Mouse (Mus musculus) intestine, embryonic 14.5 days (tissue): ENCODE measurements at regions not wholly inside any gene's neighbourhood (a gene's known extent, or its start where the extent isn't known, plus 50 kb on each side); places are given as distances from the start of the nearest gene placed in this dataset.

ENCODE experiments used
- ATAC-seq: fragments of 200-750 bp; cut with Nextera tagmentation; replicated peaks from 2 replicates; pipeline ENCODE4 v1.8.0; 2017; ENCODE audit warnings: low read depth, moderate number of reproducible peaks, moderate TSS enrichment, moderate library complexity; ENCODE audit not compliant: low FRiP score, low TSS enrichment
- DNase-seq: peaks from one replicate; pipeline ENCODE4 v3.0.0-alpha.2; 2018; ENCODE audit warnings: low spot score
- H3K27ac ChIP-seq: fragments of 300-500 bp; sonication (generic); 2 replicates; pipeline ENCODE4 v1.5.1; 2014; ENCODE audit warnings: low read depth, mild to moderate bottlenecking, control low read depth
- H3K27me3 ChIP-seq: fragments of 300-500 bp; sonication (generic); replicated peaks from 2 replicates; pipeline ENCODE4 v1.6.1; 2014; ENCODE audit warnings: low read length, control low read depth; ENCODE audit not compliant: control insufficient read depth, insufficient read depth
- H3K36me3 ChIP-seq: fragments of 300-500 bp; sonication (generic); 2 replicates; pipeline ENCODE4 v1.6.1; 2014; ENCODE audit warnings: low read length, control low read depth; ENCODE audit not compliant: control insufficient read depth, insufficient read depth
- H3K4me1 ChIP-seq: fragments of 300-500 bp; sonication (generic); replicated peaks from 2 replicates; pipeline ENCODE4 v1.6.1; 2014; ENCODE audit warnings: low read length, control low read depth, mixed read lengths; ENCODE audit not compliant: control insufficient read depth, insufficient read depth
- H3K4me2 ChIP-seq: fragments of 300-500 bp; sonication (generic); 2 replicates; pipeline ENCODE4 v1.6.1; 2014; ENCODE audit warnings: low read length
- H3K4me3 ChIP-seq: fragments of 300-500 bp; sonication (generic); 2 replicates; pipeline ENCODE4 v1.5.1; 2014; ENCODE audit warnings: low read depth, low read length, control low read depth, mixed read lengths
- H3K9ac ChIP-seq: fragments of 300-500 bp; sonication (generic); 2 replicates; pipeline ENCODE4 v1.6.1; 2014; ENCODE audit warnings: mild to moderate bottlenecking, low read length
- H3K9me3 ChIP-seq: fragments of 300-500 bp; sonication (generic); 2 replicates; pipeline ENCODE4 v1.6.1; 2016; ENCODE audit warnings: low read length, control low read depth; ENCODE audit not compliant: control insufficient read depth
- WGBS: fragments of 180-500 bp; shearing (Covaris S2); extraction: QIAGEN DNeasy Blood & Tissue Kit; methylation state at CpG from one replicate; pipeline ENCODE4 v1.1.7; 2014; 5-methylcytosine and 5-hydroxymethylcytosine counted together

DNA sequence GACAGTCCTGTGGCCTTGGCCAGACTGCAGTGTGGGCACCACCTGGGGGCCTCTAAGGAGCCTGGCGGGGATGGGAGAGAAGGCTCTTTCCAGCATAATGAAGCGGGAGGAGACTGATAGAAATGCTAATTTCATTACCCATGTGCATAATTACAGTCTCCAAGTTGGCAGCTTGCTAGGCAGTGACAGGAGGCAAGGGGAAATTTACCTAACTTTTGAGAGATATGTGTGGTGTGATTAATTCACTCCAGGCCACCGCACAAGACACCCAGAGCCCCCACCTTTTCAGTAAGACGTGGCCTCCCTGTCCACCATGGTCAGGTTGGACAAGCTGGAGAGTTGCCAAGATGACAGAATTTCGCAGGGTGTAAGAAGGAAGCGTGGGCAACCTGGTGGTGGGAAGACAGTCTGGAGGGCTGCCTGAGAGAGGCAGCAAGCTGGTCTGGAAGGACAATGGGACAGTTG is 55.8 kb upstream of the Gm26897 start:
- WGBS, result 62% methylated on average over 6 of the region's 6 CpGs

DNA sequence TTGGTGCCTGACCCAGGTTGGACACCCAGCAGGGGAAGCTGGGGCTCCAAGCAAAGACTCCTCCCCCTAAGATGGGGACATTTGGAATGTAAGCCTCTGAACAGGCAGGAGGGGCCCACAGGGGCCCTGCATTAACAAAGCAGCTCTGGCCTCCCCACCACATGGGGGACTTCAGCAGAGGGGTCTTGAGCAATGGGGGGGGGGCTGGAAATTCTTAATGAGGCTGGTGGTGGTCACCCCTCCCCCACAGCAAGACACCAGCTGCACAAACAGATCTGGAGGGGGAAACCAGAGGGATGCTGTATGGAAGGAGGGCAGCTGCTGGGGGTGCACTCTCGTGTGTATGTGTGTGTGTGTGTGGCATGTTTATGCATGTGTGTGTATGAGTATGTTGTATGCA is 55.2 kb upstream of the Gm26897 start:
- no peak overlapping the region for H3K4me2 ChIP-seq
- H3K4me1 ChIP-seq, result peaks cover 23% of the 10 kb centered on the region
- DNase-seq (no peak), ATAC-seq (no peak)
- WGBS, result 23% methylated on average over 1 of the region's 1 CpGs
- no peak overlapping the region for H3K27ac ChIP-seq
- H3K4me3 ChIP-seq, result no peak overlapping the region
- no peaks in the 10 kb centered on the region for H3K27me3 ChIP-seq
- no peak overlapping the region for H3K9ac ChIP-seq
- no peaks in the 10 kb centered on the region for H3K9me3 ChIP-seq
- H3K36me3 ChIP-seq, result no peaks in the 10 kb centered on the region

More for the DNA sequence above, 55.8 kb upstream of the Gm26897 start:
- H3K4me2 ChIP-seq, result no peak overlapping the region
- H3K9me3 ChIP-seq, result no peaks in the 10 kb centered on the region
- no peaks in the 10 kb centered on the region for H3K36me3 ChIP-seq
- no peak overlapping the region for H3K4me3 ChIP-seq
- DNase-seq, result no peak
- no peak overlapping the region for H3K9ac ChIP-seq
- H3K27me3 ChIP-seq, result no peaks in the 10 kb centered on the region
- H3K4me1 ChIP-seq, result peaks cover 23% of the 10 kb centered on the region
- no peak for ATAC-seq
- H3K27ac ChIP-seq, result no peak overlapping the region

GRCm38 (mm10) chr5:111681362-111682028 is 52.2 kb upstream of the Gm26897 start:
- Histone ChIP-seq H3K9me3 (no peaks in the 10 kb centered on the region), H3K27me3 (no peaks in the 10 kb centered on the region), H3K36me3 (no peaks in the 10 kb centered on the region), H3K4me1 (peaks cover 9% of the 10 kb centered on the region; the same call in 1 of the 2 replicates), H3K4me2 (no peak overlapping the region), H3K4me3 (no peak overlapping the region), H3K27ac (no peak overlapping the region), H3K9ac (no peak overlapping the region)
- WGBS, result 54% methylated on average over 7 of the region's 7 CpGs
- no peak for ATAC-seq
- no peak for DNase-seq

DNA sequence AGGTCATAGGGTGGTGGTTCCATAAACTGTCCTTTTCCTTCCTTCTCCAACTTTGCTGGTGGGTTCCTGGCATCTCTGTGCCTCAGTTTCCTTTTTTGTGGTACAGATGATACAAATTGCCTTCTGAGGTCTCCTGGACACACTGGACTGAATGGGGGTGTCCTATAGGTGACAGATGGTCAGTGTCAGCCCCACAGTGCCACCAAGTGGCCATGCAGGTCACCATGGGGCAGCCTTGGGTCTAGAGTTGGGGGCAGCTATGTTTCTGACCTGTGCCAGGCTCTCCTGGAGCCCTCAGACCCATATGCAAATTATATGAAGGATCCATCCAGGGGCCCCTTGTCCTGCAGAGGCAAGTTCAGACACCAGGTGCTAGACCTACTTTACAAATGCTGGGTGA is 50.8 kb upstream of the Gm26897 start:
- no peak overlapping the region for H3K4me2 ChIP-seq
- H3K27ac ChIP-seq, result no peak overlapping the region
- ATAC-seq (no peak), DNase-seq (no peak)
- no peaks in the 10 kb centered on the region for H3K36me3 ChIP-seq
- peaks cover 8% of the 10 kb centered on the region; the same call in 1 of the 2 replicates for H3K4me1 ChIP-seq
- H3K9me3 ChIP-seq, result no peaks in the 10 kb centered on the region
- H3K27me3 ChIP-seq, result no peaks in the 10 kb centered on the region
- no peak overlapping the region for H3K4me3 ChIP-seq
- no peak overlapping the region for H3K9ac ChIP-seq
